Mouse (Mus musculus): ENCODE data around the gene Gm8180. TPM values are rescaled to one million over a fixed set of nuclear protein-coding genes. Genes with fewer than 3 reads are reported as not detected.
A peak's percentile ranks its signal among the peaks of the same experiment; 100 is the strongest.
"Not testable (repeated sequence)": the region's sequence is repeated elsewhere in the genome, so short reads cannot be mapped to it uniquely, and the experiment has no call there.

Gene Gm8180
- polyA plus RNA-seq (2011; ENCODE audit: insufficient read length, low read depth, missing spikeins): not detected in 2 replicates

GRCm38 (mm10) chr14:43784645-43785044, at the start of gene Gm8180:
Gm8180 (minus strand) TSS chr14:43784745.
- not testable (repeated sequence) for H3K4me1 ChIP-seq (ENCODE audit: control insufficient read depth, insufficient read depth, low read length); H3K4me3 ChIP-seq (ENCODE audit: insufficient read depth, low read length); H3K27ac ChIP-seq (ENCODE audit: insufficient read depth, low read length)

GRCm38 (mm10) chr14:43830385-43830784, 45.8 kb upstream of the Gm8180 start:
- not testable (repeated sequence) for H3K27ac ChIP-seq (ENCODE audit: insufficient read depth, low read length); H3K4me3 ChIP-seq (ENCODE audit: insufficient read depth, low read length); H3K4me1 ChIP-seq (ENCODE audit: control insufficient read depth, insufficient read depth, low read length)

GRCm38 (mm10) chr14:43824176-43824575, 39.6 kb upstream of the Gm8180 start:
- not testable (repeated sequence) for H3K4me1 ChIP-seq (ENCODE audit: control insufficient read depth, insufficient read depth, low read length); H3K4me3 ChIP-seq (ENCODE audit: insufficient read depth, low read length); H3K27ac ChIP-seq (ENCODE audit: insufficient read depth, low read length)

- not testable (repeated sequence) for H3K27ac ChIP-seq (ENCODE audit: insufficient read depth, low read length); H3K4me3 ChIP-seq (ENCODE audit: insufficient read depth, low read length); H3K4me1 ChIP-seq (ENCODE audit: control insufficient read depth, insufficient read depth, low read length)
Measured at GRCm38 (mm10) chr14:43821869-43822268, 37.3 kb upstream of the Gm8180 start.

GRCm38 (mm10) chr14:43812458-43812857, 27.9 kb upstream of the Gm8180 start:
- not testable (repeated sequence) for H3K27ac ChIP-seq (ENCODE audit: insufficient read depth, low read length); H3K4me1 ChIP-seq (ENCODE audit: control insufficient read depth, insufficient read depth, low read length); H3K4me3 ChIP-seq (ENCODE audit: insufficient read depth, low read length)
- peak; percentile 60; the same call in 1 of the 2 replicates for TF ChIP-seq CTCF (IDR thresholded peaks at IDR 0.05; ENCODE audit: borderline replicate concordance, insufficient read depth, low read length)

GRCm38 (mm10) chr14:43808142-43808541, 23.6 kb upstream of the Gm8180 start:
- not testable (repeated sequence) for H3K4me3 ChIP-seq (ENCODE audit: insufficient read depth, low read length); H3K27ac ChIP-seq (ENCODE audit: insufficient read depth, low read length); H3K4me1 ChIP-seq (ENCODE audit: control insufficient read depth, insufficient read depth, low read length)

- H3K4me3 ChIP-seq (ENCODE audit: insufficient read depth, low read length): not testable (repeated sequence)
Measured at GRCm38 (mm10) chr14:43804435-43804834, 19.9 kb upstream of the Gm8180 start.

GRCm38 (mm10) chr14:43796905-43797470, 12.4 kb upstream of the Gm8180 start:
- H3K27ac ChIP-seq (ENCODE audit: insufficient read depth, low read length); H3K4me1 ChIP-seq (ENCODE audit: control insufficient read depth, insufficient read depth, low read length); H3K4me3 ChIP-seq (ENCODE audit: insufficient read depth, low read length): not testable (repeated sequence)

More at GRCm38 (mm10) chr14:43804435-43804834, 19.9 kb upstream of the Gm8180 start:
- not testable (repeated sequence) for H3K4me1 ChIP-seq (ENCODE audit: control insufficient read depth, insufficient read depth, low read length); H3K27ac ChIP-seq (ENCODE audit: insufficient read depth, low read length)

- H3K27ac ChIP-seq (ENCODE audit: insufficient read depth, low read length): no peak overlapping the region
- TF ChIP-seq CTCF (IDR thresholded peaks at IDR 0.05; ENCODE audit: borderline replicate concordance, insufficient read depth, low read length) (no peak), POLR2A (IDR thresholded peaks at IDR 0.05; ENCODE audit: low read depth, low read length) (no peak)
- H3K4me3 ChIP-seq (ENCODE audit: insufficient read depth, low read length): no peak overlapping the region
- no peaks in the 10 kb centered on the region for H3K4me1 ChIP-seq (ENCODE audit: control insufficient read depth, insufficient read depth, low read length)
Measured at GRCm38 (mm10) chr14:43796069-43796904, 11.7 kb upstream of the Gm8180 start.

GRCm38 (mm10) chr14:43793811-43794210, 9.3 kb upstream of the Gm8180 start:
- H3K27ac ChIP-seq (ENCODE audit: insufficient read depth, low read length); H3K4me3 ChIP-seq (ENCODE audit: insufficient read depth, low read length); H3K4me1 ChIP-seq (ENCODE audit: control insufficient read depth, insufficient read depth, low read length): not testable (repeated sequence)

- H3K4me3 ChIP-seq (ENCODE audit: insufficient read depth, low read length): not testable (repeated sequence)
Measured at GRCm38 (mm10) chr14:43747566-43747965, 37.0 kb downstream of the Gm8180 start, which contains the start of gene Gm6526. Gm6526 (plus strand) TSS chr14:43747866.

More at GRCm38 (mm10) chr14:43747566-43747965, 37.0 kb downstream of the Gm8180 start, which contains the start of gene Gm6526:
- not testable (repeated sequence) for H3K27ac ChIP-seq (ENCODE audit: insufficient read depth, low read length); H3K4me1 ChIP-seq (ENCODE audit: control insufficient read depth, insufficient read depth, low read length)

Other genes with a start within 250 kb of the Gm8180 start
- not detected in 2 replicates for gene Gm5799, start 241.2 kb downstream of the Gm8180 start, polyA plus RNA-seq (2011; ENCODE audit: insufficient read length, low read depth, missing spikeins)
- gene Gm17654, start 205.6 kb downstream of the Gm8180 start, polyA plus RNA-seq (2011; ENCODE audit: insufficient read length, low read depth, missing spikeins): not detected in 2 replicates
- not detected in 2 replicates for gene Gm10375, start 176.7 kb downstream of the Gm8180 start, polyA plus RNA-seq (2011; ENCODE audit: insufficient read length, low read depth, missing spikeins)
- gene Gm8165, start 107.5 kb downstream of the Gm8180 start, polyA plus RNA-seq (2011; ENCODE audit: insufficient read length, low read depth, missing spikeins): not detected in 2 replicates
- gene Gm7324, start 86.9 kb downstream of the Gm8180 start, polyA plus RNA-seq (2011; ENCODE audit: insufficient read length, low read depth, missing spikeins): 4.2 and 8.1 TPM in 2 replicates
- not detected in 2 replicates for gene Gm16506, start 57.3 kb downstream of the Gm8180 start, polyA plus RNA-seq (2011; ENCODE audit: insufficient read length, low read depth, missing spikeins)
- gene Gm6526, start 36.9 kb downstream of the Gm8180 start, polyA plus RNA-seq (2011; ENCODE audit: insufficient read length, low read depth, missing spikeins): not detected in 2 replicates
- not detected in 2 replicates for gene Ear1, start 90.8 kb upstream of the Gm8180 start, polyA plus RNA-seq (2011; ENCODE audit: insufficient read length, low read depth, missing spikeins)
- gene Ear10, start 138.8 kb upstream of the Gm8180 start, polyA plus RNA-seq (2011; ENCODE audit: insufficient read length, low read depth, missing spikeins): not detected in 2 replicates
- gene Gm8113, start 140.6 kb upstream of the Gm8180 start, polyA plus RNA-seq (2011; ENCODE audit: insufficient read length, low read depth, missing spikeins): 2.7 and 3.4 TPM in 2 replicates
- gene Ang5, start 172.3 kb upstream of the Gm8180 start, polyA plus RNA-seq (2011; ENCODE audit: insufficient read length, low read depth, missing spikeins): not detected in 2 replicates
- gene Ang6, start 217.5 kb upstream of the Gm8180 start, polyA plus RNA-seq (2011; ENCODE audit: insufficient read length, low read depth, missing spikeins): not detected in 2 replicates

Measured in embryonic fibroblast, embryonic 13.5 days (primary cell).